Mouse (Mus musculus) neural tube, embryonic 13.5 days (tissue): ENCODE results near the gene Hbb-y. TPM values are rescaled to one million over a fixed set of nuclear protein-coding genes. Genes with fewer than 3 reads are reported as not detected.
"Not testable (repeated sequence)": the region's sequence is repeated elsewhere in the genome, so short reads cannot be mapped to it uniquely, and the experiment has no call there.

Experiments used
- ATAC-seq: fragments of 200-750 bp; cut with Nextera tagmentation; 2 replicates; pipeline ENCODE4 v1.8.0; 2017; ENCODE audit warnings: low read depth, mild to moderate bottlenecking, moderate TSS enrichment, moderate library complexity
- H3K27ac ChIP-seq: fragments of 300-500 bp; sonication (generic); replicated peaks from 2 replicates; pipeline ENCODE4 v1.5.1; 2015; ENCODE audit warnings: moderate library complexity, mild to moderate bottlenecking, inconsistent platforms
- H3K27me3 ChIP-seq: fragments of 300-500 bp; sonication (generic); 2 replicates; pipeline ENCODE4 v1.6.1; 2015; ENCODE audit warnings: mild to moderate bottlenecking, inconsistent platforms
- H3K36me3 ChIP-seq: fragments of 300-500 bp; sonication (generic); 2 replicates; pipeline ENCODE4 v1.6.1; 2015; ENCODE audit warnings: mild to moderate bottlenecking, inconsistent platforms
- H3K4me1 ChIP-seq: fragments of 300-500 bp; sonication (generic); replicated peaks from 2 replicates; pipeline ENCODE4 v1.6.1; 2015; ENCODE audit warnings: inconsistent platforms
- H3K4me2 ChIP-seq: fragments of 300-500 bp; sonication (generic); 2 replicates; pipeline ENCODE4 v1.6.1; 2015; ENCODE audit warnings: inconsistent platforms, mild to moderate bottlenecking, moderate library complexity
- H3K4me3 ChIP-seq: fragments of 300-500 bp; sonication (generic); 2 replicates; pipeline ENCODE4 v1.5.1; 2015; ENCODE audit warnings: mild to moderate bottlenecking, inconsistent platforms
- H3K9ac ChIP-seq: fragments of 300-500 bp; sonication (generic); 2 replicates; pipeline ENCODE4 v1.6.1; 2015; ENCODE audit warnings: moderate library complexity, mild to moderate bottlenecking, inconsistent platforms
- H3K9me3 ChIP-seq: fragments of 300-500 bp; sonication (generic); 2 replicates; pipeline ENCODE4 v1.6.1; 2016; ENCODE audit warnings: inconsistent platforms
- WGBS: fragments of 180-500 bp; shearing (Covaris S2); methylation state at CpG from one replicate; pipeline ENCODE4 v1.1.7; 2015; 5-methylcytosine and 5-hydroxymethylcytosine counted together
- polyA plus RNA-seq: library from polyadenylated mRNA; unstranded; fragments of >200 nt; fragmentation: Nextera tagmentation; extraction: Ambion mirVana; gene quantifications from 2 replicates; pipeline ENCODE4 v1.2.1, GENCODE M21; 2015

The Hbb-y gene
- polyA plus RNA-seq, 1 experiment from 2014 or later, result 3,874 TPM

GRCm38 (mm10) chr7:103810746-103811145 is 42.3 kb downstream of the Hbb-y start:
- H3K4me1 ChIP-seq, result no peaks in the 10 kb centered on the region
- H3K9ac ChIP-seq, result no peak overlapping the region
- no peak overlapping the region for H3K4me2 ChIP-seq
- H3K27ac ChIP-seq, result no peak overlapping the region
- H3K4me3 ChIP-seq, result no peak overlapping the region
- no peaks in the 10 kb centered on the region for H3K9me3 ChIP-seq
- no peak for ATAC-seq
- no peaks in the 10 kb centered on the region for H3K27me3 ChIP-seq
- no peaks in the 10 kb centered on the region for H3K36me3 ChIP-seq
- 85% methylated on average over 3 of the region's 3 CpGs for WGBS

- no peaks in the 10 kb centered on the region for H3K9me3 ChIP-seq
- ATAC-seq, result no peak
- no peaks in the 10 kb centered on the region for H3K27me3 ChIP-seq
- H3K9ac ChIP-seq, result no peak overlapping the region
- 91% methylated on average over 1 of the region's 1 CpGs for WGBS
- no peak overlapping the region for H3K4me3 ChIP-seq
- H3K27ac ChIP-seq, result no peak overlapping the region
- no peaks in the 10 kb centered on the region for H3K36me3 ChIP-seq
- no peak overlapping the region for H3K4me2 ChIP-seq
- no peaks in the 10 kb centered on the region for H3K4me1 ChIP-seq
These were observed 42.7 kb downstream of the Hbb-y start for GRCm38 (mm10) chr7:103810296-103810695.

GRCm38 (mm10) chr7:103809801-103810155 is 43.2 kb downstream of the Hbb-y start:
- Histone ChIP-seq H3K4me1 (no peaks in the 10 kb centered on the region), H3K9me3 (no peaks in the 10 kb centered on the region), H3K9ac (no peak overlapping the region), H3K27ac (no peak overlapping the region), H3K4me2 (no peak overlapping the region), H3K4me3 (no peak overlapping the region), H3K27me3 (no peaks in the 10 kb centered on the region), H3K36me3 (no peaks in the 10 kb centered on the region)
- WGBS, result 76% methylated on average over 1 of the region's 1 CpGs
- no peak for ATAC-seq

DNA sequence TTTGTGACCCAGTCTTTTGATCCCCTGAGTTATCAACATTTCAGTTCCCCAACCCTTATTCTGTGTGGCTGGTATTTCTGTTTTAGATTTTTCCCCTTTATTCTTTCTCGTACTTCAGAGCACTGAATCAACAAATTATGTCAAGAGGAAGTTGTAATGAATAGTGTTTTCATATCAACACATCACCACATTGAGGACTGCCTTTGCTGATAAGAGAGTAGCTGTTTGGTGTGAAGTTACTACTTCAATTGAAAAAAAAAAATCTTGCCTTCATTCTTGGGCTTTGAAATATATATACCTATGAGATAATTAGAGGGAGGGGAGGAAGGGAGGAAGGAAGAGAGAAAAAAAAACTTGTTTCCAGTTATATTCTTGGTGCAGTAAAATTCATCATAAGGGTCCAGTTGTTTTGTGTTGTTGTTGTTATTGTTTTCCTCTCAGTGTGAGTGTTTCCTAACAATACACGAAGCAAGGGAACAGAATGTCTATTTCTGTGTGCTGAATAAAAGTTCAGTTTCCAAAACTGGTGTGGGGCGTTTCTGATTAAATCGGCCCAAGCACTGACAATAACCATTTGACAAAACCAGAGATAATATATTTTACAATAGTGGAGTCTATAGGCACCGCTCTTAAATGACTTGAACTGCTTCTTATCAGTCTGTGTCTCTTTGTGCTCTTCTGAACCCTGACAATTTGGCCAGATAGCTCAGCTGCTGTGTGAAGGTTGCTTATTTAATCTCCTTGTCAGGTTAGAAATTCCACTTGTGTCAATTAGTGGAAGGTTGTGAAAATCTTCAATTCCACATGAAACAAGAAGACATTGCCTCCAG is 43.8 kb downstream of the Hbb-y start:
- no peaks in the 10 kb centered on the region for H3K9me3 ChIP-seq
- H3K36me3 ChIP-seq, result no peaks in the 10 kb centered on the region
- H3K4me3 ChIP-seq, result no peak overlapping the region
- no peak overlapping the region for H3K9ac ChIP-seq
- H3K4me1 ChIP-seq, result no peaks in the 10 kb centered on the region
- no peaks in the 10 kb centered on the region for H3K27me3 ChIP-seq
- ATAC-seq, result no peak
- WGBS, result 71% methylated on average over 5 of the region's 5 CpGs
- no peak overlapping the region for H3K27ac ChIP-seq
- H3K4me2 ChIP-seq, result no peak overlapping the region

GRCm38 (mm10) chr7:103808120-103808519 is 44.9 kb downstream of the Hbb-y start:
- not testable (repeated sequence) for H3K27me3 ChIP-seq, H3K4me2 ChIP-seq, H3K27ac ChIP-seq, ATAC-seq, H3K9ac ChIP-seq, H3K9me3 ChIP-seq, H3K4me3 ChIP-seq, H3K4me1 ChIP-seq, H3K36me3 ChIP-seq
- 67% methylated on average over 2 of the region's 2 CpGs for WGBS

DNA sequence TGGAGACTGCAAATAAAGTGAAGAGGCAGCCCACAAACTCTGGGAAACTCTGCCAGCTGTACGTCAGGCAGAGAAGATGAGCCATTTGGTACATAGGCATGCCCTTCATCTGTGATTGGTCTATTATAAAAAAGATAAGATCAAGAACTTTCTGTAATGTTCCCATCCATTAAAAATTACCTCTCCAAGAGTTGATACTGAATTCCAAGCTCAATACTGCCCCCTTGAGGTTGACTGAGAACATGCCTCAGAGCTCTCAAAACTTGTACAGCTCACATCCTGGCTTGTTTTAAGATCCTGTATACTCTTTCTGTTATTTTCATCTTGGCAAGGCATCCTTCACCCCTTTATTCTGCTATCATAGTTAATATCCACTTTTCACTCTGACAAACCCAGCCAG is 46.2 kb downstream of the Hbb-y start:
- no peak overlapping the region for H3K27ac ChIP-seq
- 72% methylated on average over 1 of the region's 1 CpGs for WGBS
- no peaks in the 10 kb centered on the region for H3K36me3 ChIP-seq
- H3K4me1 ChIP-seq, result no peaks in the 10 kb centered on the region
- ATAC-seq, result no peak
- no peak overlapping the region for H3K9ac ChIP-seq
- H3K4me2 ChIP-seq, result no peak overlapping the region
- no peak overlapping the region for H3K4me3 ChIP-seq
- no peaks in the 10 kb centered on the region for H3K27me3 ChIP-seq
- no peaks in the 10 kb centered on the region for H3K9me3 ChIP-seq

Other genes with a start within 250 kb of the Hbb-y start
- gene Olfr620, start 240.7 kb downstream of the Hbb-y start, polyA plus RNA-seq, result not detected in 2 replicates
- gene Olfr622, start 210.5 kb downstream of the Hbb-y start, polyA plus RNA-seq, result not detected in 2 replicates
- not detected in 2 replicates for gene Olfr623, start 189.5 kb downstream of the Hbb-y start, polyA plus RNA-seq
- gene Olfr624, start 182.0 kb downstream of the Hbb-y start, polyA plus RNA-seq, result 0.03 TPM in 1 of 2 replicates, not detected in the other
- not detected in 2 replicates for gene Olfr625-ps1, start 170.5 kb downstream of the Hbb-y start, polyA plus RNA-seq
- not detected in 2 replicates for gene Olfr243, start 138.5 kb downstream of the Hbb-y start, polyA plus RNA-seq
- not detected in 2 replicates for gene Olfr628, start 122.8 kb downstream of the Hbb-y start, polyA plus RNA-seq
- not detected in 2 replicates for gene Olfr629, start 108.3 kb downstream of the Hbb-y start, polyA plus RNA-seq
- not detected in 2 replicates for gene Olfr630, start 95.9 kb downstream of the Hbb-y start, polyA plus RNA-seq
- not detected in 2 replicates for gene Olfr69, start 81.6 kb downstream of the Hbb-y start, polyA plus RNA-seq
- not detected in 2 replicates for gene Olfr68, start 73.5 kb downstream of the Hbb-y start, polyA plus RNA-seq
- gene Olfr67, start 61.4 kb downstream of the Hbb-y start, polyA plus RNA-seq, result not detected in 2 replicates
- 1,029 and 1,038 TPM in 2 replicates for gene Hbb-bt, start 39.2 kb downstream of the Hbb-y start, polyA plus RNA-seq
- 1,894 and 2,140 TPM in 2 replicates for gene Hbb-bs, start 25.1 kb downstream of the Hbb-y start, polyA plus RNA-seq
- not detected in 2 replicates for gene Hbb-bh2, start 12.7 kb downstream of the Hbb-y start, polyA plus RNA-seq
- gene Hbb-bh1, start 10.1 kb downstream of the Hbb-y start, polyA plus RNA-seq, result 31.8 and 57.0 TPM in 2 replicates
- gene Olfr66, start 33.0 kb upstream of the Hbb-y start, polyA plus RNA-seq, result not detected in 2 replicates
- gene Olfr64, start 41.3 kb upstream of the Hbb-y start, polyA plus RNA-seq, result not detected in 2 replicates
- not detected in 2 replicates for gene Olfr65, start 50.3 kb upstream of the Hbb-y start, polyA plus RNA-seq
- gene Olfr631, start 75.6 kb upstream of the Hbb-y start, polyA plus RNA-seq, result not detected in 2 replicates
- 0.08 TPM in 1 of 2 replicates, not detected in the other for gene Olfr632, start 81.1 kb upstream of the Hbb-y start, polyA plus RNA-seq
- not detected in 2 replicates for gene Olfr633, start 91.2 kb upstream of the Hbb-y start, polyA plus RNA-seq
- not detected in 2 replicates for gene Olfr635, start 117.9 kb upstream of the Hbb-y start, polyA plus RNA-seq
- not detected in 2 replicates for gene Olfr638, start 145.5 kb upstream of the Hbb-y start, polyA plus RNA-seq
- gene Olfr639, start 164.1 kb upstream of the Hbb-y start, polyA plus RNA-seq, result not detected in 2 replicates
- gene Olfr640, start 172.4 kb upstream of the Hbb-y start, polyA plus RNA-seq, result not detected in 2 replicates
- gene Olfr641, start 182.2 kb upstream of the Hbb-y start, polyA plus RNA-seq, result not detected in 2 replicates
- not detected in 2 replicates for gene Olfr642, start 199.4 kb upstream of the Hbb-y start, polyA plus RNA-seq
- not detected in 2 replicates for gene 4930516K23Rik, start 208.2 kb upstream of the Hbb-y start, polyA plus RNA-seq
- not detected in 2 replicates for gene Olfr644, start 218.7 kb upstream of the Hbb-y start, polyA plus RNA-seq
- gene Olfr645, start 232.2 kb upstream of the Hbb-y start, polyA plus RNA-seq, result not detected in 2 replicates